In the genomic region with DNA sequence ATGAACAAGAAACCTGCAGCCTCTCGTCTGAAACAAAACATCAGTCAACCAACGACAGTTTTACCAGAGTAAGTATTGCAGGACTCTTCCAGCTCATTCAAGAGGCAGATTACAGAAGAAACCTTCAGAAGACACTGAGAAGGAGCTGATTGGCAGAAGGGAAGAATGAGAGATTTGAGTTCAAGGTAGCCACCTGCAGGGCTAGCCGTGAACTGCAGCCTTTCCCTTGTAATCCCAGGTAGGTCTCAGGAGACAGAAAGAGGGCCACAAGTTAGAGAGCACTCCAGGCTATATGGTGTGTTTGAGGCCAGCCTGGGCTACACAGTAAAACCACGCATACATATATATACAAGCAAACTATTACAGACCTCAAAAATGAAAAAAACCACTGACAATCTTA, we compare ENCODE assay signal across 10 mouse cellular contexts. TPM values are rescaled to one million over a fixed set of nuclear protein-coding genes. Genes with fewer than 3 reads are reported as not detected.
DNase-seq lines count a peak whose midpoint lies in the region; ATAC-seq lines count a peak whose summit lies in the region.
"Had no signal": no experiment of that assay in that cellular context is flagged by ENCODE, and none has a peak within 500 bp of the region (broad histone marks: within the 10 kb centered on the region; RNA-seq: fewer than 3 reads in every experiment).

No protein-coding gene starts in this region.

- ATAC-seq in embryonic facial prominence, embryonic 14.5 days (ENCODE audit: low read depth), result no peak

- 85% methylated on average over 4 of the region's 4 CpGs for WGBS in embryonic facial prominence, embryonic 14.5 days

- no peak overlapping the region for H3K4me3 ChIP-seq in embryonic facial prominence, embryonic 14.5 days (ENCODE audit: low read depth, low read length)
- H3K4me3 ChIP-seq: neural tube, embryonic 13.5 days had no signal

- peaks cover 7% of the 10 kb centered on the region; the same call in 1 of the 2 replicates for H3K4me1 ChIP-seq in embryonic facial prominence, embryonic 14.5 days (ENCODE audit: control insufficient read depth, insufficient read depth, low read length)

- H3K4me2 ChIP-seq in embryonic facial prominence, embryonic 14.5 days (ENCODE audit: low read depth, low read length), result no peak overlapping the region
- H3K4me2 ChIP-seq: neural tube, embryonic 13.5 days had no signal

- no peaks in the 10 kb centered on the region for H3K36me3 ChIP-seq in embryonic facial prominence, embryonic 14.5 days (ENCODE audit: control insufficient read depth, insufficient read depth, low read length)
- H3K36me3 ChIP-seq: G1E; neural tube, embryonic 13.5 days had no signal

- DNase-seq in cerebellum, postnatal 10 days, result peak; percentile 72 to 74
- DNase-seq in cerebellum, adult 11 months, result no peak
- DNase-seq in ovary, postnatal 14 days (ENCODE audit: low spot score), result peak; percentile 51
- no peak for DNase-seq in ovary, adult 18-20 months (ENCODE audit: low spot score)
- DNase-seq in embryonic facial prominence, embryonic 14.5 days (ENCODE audit: low spot score), result peak; percentile 29
- DNase-seq in layer of hippocampus, postnatal 36 days, result peak; percentile 22 to 28
- DNase-seq in naive thymus-derived CD4-positive, alpha-beta T cell, adult 2 months (ENCODE audit: low read depth), result peak; percentile 4
- DNase-seq in yolk sac, embryonic 10.5 days (ENCODE audit: low spot score), result peak; percentile 49

- H3K9ac ChIP-seq in embryonic facial prominence, embryonic 14.5 days (ENCODE audit: low read depth, low read length), result no peak overlapping the region
- H3K9ac ChIP-seq: neural tube, embryonic 13.5 days had no signal

- no peaks in the 10 kb centered on the region for H3K9me3 ChIP-seq in embryonic facial prominence, embryonic 14.5 days (ENCODE audit: control insufficient read depth, low read length)
- H3K9me3 ChIP-seq: neural tube, embryonic 13.5 days had no signal

- H3K27me3 ChIP-seq in embryonic facial prominence, embryonic 14.5 days (replicated peaks; ENCODE audit: control insufficient read depth, insufficient read depth, low read length), result no peaks in the 10 kb centered on the region
- H3K27me3 ChIP-seq: neural tube, embryonic 13.5 days had no signal

- no peak overlapping the region for H3K27ac ChIP-seq in embryonic facial prominence, embryonic 14.5 days (replicated peaks; ENCODE audit: low read depth, low read length)
- H3K27ac ChIP-seq: neural tube, embryonic 13.5 days had no signal

RNA-seq across cellular contexts. Expression of a gene that starts 49.2 kb away (rescaled TPM):
- 27.7 and 28.0 TPM in 2 replicates for polyA plus RNA-seq in embryonic facial prominence, embryonic 14.5 days (2014; fragmentation: Nextera tagmentation; extraction: Ambion mirVana)
- total RNA-seq in layer of hippocampus, postnatal 36 days (2021), result 1 to 10 TPM; 4.4 to 5.8 TPM
- polyA plus RNA-seq: G1E had no signal

Comparison
In these comparisons a context has a peak if more than half of its experiments do, and no peak if none do; other contexts are left out.
1. DNase-seq: peak in cerebellum, postnatal 10 days (2 of 2), ovary, postnatal 14 days (single experiment), embryonic facial prominence, embryonic 14.5 days (single experiment), layer of hippocampus, postnatal 36 days (2 of 2), naive thymus-derived CD4-positive, alpha-beta T cell, adult 2 months (single experiment) and yolk sac, embryonic 10.5 days (single experiment); none in cerebellum, adult 11 months (single experiment) and ovary, adult 18-20 months (single experiment).